Mouse (Mus musculus): Measurements from ENCODE around the gene Cadm4. TPM values are rescaled to one million over a fixed set of nuclear protein-coding genes. Genes with fewer than 3 reads are reported as not detected.

Cadm4 gene
- polyA plus RNA-seq, 1 experiment from 2014 or later: 90.6 TPM

GRCm38 (mm10) chr7:24522805-24523204 lies 41.0 kb downstream of the Cadm4 start:
- WGBS: 59% methylated on average over 5 of the region's 5 CpGs
- Histone ChIP-seq H3K4me2 (no peak overlapping the region), H3K27ac (replicated peaks) (no peak overlapping the region), H3K27me3 (replicated peaks) (no peaks in the 10 kb centered on the region), H3K36me3 (peaks cover 6% of the 10 kb centered on the region; the same call in 1 of the 2 replicates), H3K9ac (replicated peaks) (no peak overlapping the region), H3K9me3 (replicated peaks) (no peaks in the 10 kb centered on the region), H3K4me3 (replicated peaks) (no peak overlapping the region), H3K4me1 (peaks cover 17% of the 10 kb centered on the region)
- ATAC-seq (ENCODE audit: low FRiP score): no peak

GRCm38 (mm10) chr7:24523723-24524122 lies 41.9 kb downstream of the Cadm4 start:
- Histone ChIP-seq H3K4me3 (replicated peaks) (no peak overlapping the region), H3K9ac (replicated peaks) (no peak overlapping the region), H3K4me1 (peaks cover 14% of the 10 kb centered on the region), H3K36me3 (peaks cover under 1% of the 10 kb centered on the region; the same call in 1 of the 2 replicates), H3K27ac (replicated peaks) (no peak overlapping the region), H3K4me2 (no peak overlapping the region), H3K27me3 (replicated peaks) (no peaks in the 10 kb centered on the region), H3K9me3 (replicated peaks) (no peaks in the 10 kb centered on the region)
- WGBS: 89% methylated on average over 6 of the region's 6 CpGs
- ATAC-seq (ENCODE audit: low FRiP score): no peak

GRCm38 (mm10) chr7:24524978-24525377 lies 43.2 kb downstream of the Cadm4 start:
- Histone ChIP-seq H3K9me3 (replicated peaks) (no peaks in the 10 kb centered on the region), H3K4me1 (peaks cover 25% of the 10 kb centered on the region), H3K36me3 (no peaks in the 10 kb centered on the region), H3K4me3 (replicated peaks) (no peak overlapping the region), H3K9ac (replicated peaks) (no peak overlapping the region), H3K27me3 (replicated peaks) (no peaks in the 10 kb centered on the region), H3K27ac (replicated peaks) (no peak overlapping the region), H3K4me2 (no peak overlapping the region)
- ATAC-seq (ENCODE audit: low FRiP score): no peak
- WGBS: 82% methylated on average over 6 of the region's 6 CpGs

- peak overlapping the region; percentile 65 for H3K27ac ChIP-seq (replicated peaks)
- WGBS: 77% methylated on average over 12 of the region's 12 CpGs
Measured at GRCm38 (mm10) chr7:24525686-24526420, 44.0 kb downstream of the Cadm4 start.

GRCm38 (mm10) chr7:24528861-24529260 lies 47.0 kb downstream of the Cadm4 start:
- no peak overlapping the region for H3K4me2 ChIP-seq
- no peaks in the 10 kb centered on the region for H3K9me3 ChIP-seq (replicated peaks)
- peaks cover 51% of the 10 kb centered on the region for H3K4me1 ChIP-seq
- no peaks in the 10 kb centered on the region for H3K27me3 ChIP-seq (replicated peaks)
- no peak overlapping the region for H3K9ac ChIP-seq (replicated peaks)
- 95% methylated on average over 11 of the region's 11 CpGs for WGBS
- no peak overlapping the region for H3K4me3 ChIP-seq (replicated peaks)
- no peak overlapping the region for H3K27ac ChIP-seq (replicated peaks)
- H3K36me3 ChIP-seq: peaks cover 9% of the 10 kb centered on the region; the same call in 1 of the 2 replicates
- ATAC-seq (ENCODE audit: low FRiP score): no peak

More at GRCm38 (mm10) chr7:24525686-24526420, 44.0 kb downstream of the Cadm4 start:
- peaks cover 25% of the 10 kb centered on the region for H3K4me1 ChIP-seq
- peak overlapping the region; percentile 26; the same call in 1 of the 2 replicates for H3K9ac ChIP-seq (replicated peaks)
- no peak overlapping the region for H3K4me3 ChIP-seq (replicated peaks)
- H3K36me3 ChIP-seq: no peaks in the 10 kb centered on the region
- no peak for ATAC-seq (ENCODE audit: low FRiP score)
- no peaks in the 10 kb centered on the region for H3K9me3 ChIP-seq (replicated peaks)
- no peak overlapping the region for H3K4me2 ChIP-seq
- no peaks in the 10 kb centered on the region for H3K27me3 ChIP-seq (replicated peaks)

GRCm38 (mm10) chr7:24529580-24529979 lies 47.8 kb downstream of the Cadm4 start:
- Histone ChIP-seq H3K27me3 (replicated peaks) (no peaks in the 10 kb centered on the region), H3K4me2 (peak overlapping the region; percentile 93), H3K4me1 (peaks cover 58% of the 10 kb centered on the region), H3K36me3 (peaks cover 16% of the 10 kb centered on the region; the same call in 1 of the 2 replicates), H3K9me3 (replicated peaks) (no peaks in the 10 kb centered on the region), H3K9ac (replicated peaks) (peak overlapping the region; percentile 71), H3K4me3 (replicated peaks) (peak overlapping the region; percentile 62), H3K27ac (replicated peaks) (peak overlapping the region; percentile 95)
- ATAC-seq (ENCODE audit: low FRiP score): peak; percentile 2; the same call in 1 of the 2 replicates
- WGBS: 62% methylated on average over 11 of the region's 11 CpGs

- peak; percentile 94 for ATAC-seq (ENCODE audit: low FRiP score)
- Histone ChIP-seq H3K4me1 (peaks cover 64% of the 10 kb centered on the region), H3K4me3 (replicated peaks) (peak within 1 kb of the TSS; percentile 62), H3K27me3 (replicated peaks) (no peaks in the 10 kb centered on the region), H3K36me3 (peaks cover 21% of the 10 kb centered on the region), H3K4me2 (peak within 1 kb of the TSS; percentile 93), H3K9me3 (replicated peaks) (no peaks in the 10 kb centered on the region), H3K27ac (replicated peaks) (peak within 1 kb of the TSS; percentile 95), H3K9ac (replicated peaks) (peak within 1 kb of the TSS; percentile 87)
- under 1% methylated on average over 44 of the region's 44 CpGs for WGBS
Measured at GRCm38 (mm10) chr7:24530062-24530931, 48.5 kb downstream of the Cadm4 start, which contains the start of gene Irgq. Gene Irgq (plus strand): TSS chr7:24530689.

GRCm38 (mm10) chr7:24531211-24531971 lies 49.6 kb downstream of the Cadm4 start:
- ATAC-seq (ENCODE audit: low FRiP score): peak; percentile 43
- H3K4me1 ChIP-seq: peaks cover 58% of the 10 kb centered on the region
- H3K4me2 ChIP-seq: peak overlapping the region; percentile 93
- no peaks in the 10 kb centered on the region for H3K9me3 ChIP-seq (replicated peaks)
- H3K27ac ChIP-seq (replicated peaks): peak overlapping the region; percentile 95
- H3K9ac ChIP-seq (replicated peaks): peak overlapping the region; percentile 87
- under 1% methylated on average over 43 of the region's 43 CpGs for WGBS
- H3K27me3 ChIP-seq (replicated peaks): no peaks in the 10 kb centered on the region
- peak overlapping the region; percentile 62 for H3K4me3 ChIP-seq (replicated peaks)
- peaks cover 29% of the 10 kb centered on the region for H3K36me3 ChIP-seq

- Histone ChIP-seq H3K9me3 (replicated peaks) (no peaks in the 10 kb centered on the region), H3K27ac (replicated peaks) (no peak overlapping the region), H3K4me1 (peaks cover 51% of the 10 kb centered on the region), H3K27me3 (replicated peaks) (no peaks in the 10 kb centered on the region), H3K4me2 (peak overlapping the region; percentile 27; the same call in 1 of the 2 replicates), H3K36me3 (peaks cover 30% of the 10 kb centered on the region), H3K4me3 (replicated peaks) (no peak overlapping the region), H3K9ac (replicated peaks) (no peak overlapping the region)
- WGBS: 67% methylated on average over 28 of the region's 28 CpGs
- ATAC-seq (ENCODE audit: low FRiP score): no peak
Measured at GRCm38 (mm10) chr7:24533031-24533571, 51.3 kb downstream of the Cadm4 start.

- WGBS: 33% methylated on average over 33 of the region's 42 CpGs
- H3K9me3 ChIP-seq (replicated peaks): no peaks in the 10 kb centered on the region
- H3K27ac ChIP-seq (replicated peaks): no peak overlapping the region
- ATAC-seq (ENCODE audit: low FRiP score): no peak
- H3K27me3 ChIP-seq (replicated peaks): no peaks in the 10 kb centered on the region
- no peak overlapping the region for H3K9ac ChIP-seq (replicated peaks)
- peaks cover 30% of the 10 kb centered on the region for H3K36me3 ChIP-seq
- peak overlapping the region; percentile 27 for H3K4me2 ChIP-seq
- H3K4me3 ChIP-seq (replicated peaks): peak overlapping the region; percentile 4; the same call in 1 of the 2 replicates
- H3K4me1 ChIP-seq: peaks cover 51% of the 10 kb centered on the region
Measured at GRCm38 (mm10) chr7:24533806-24534205, 52.0 kb downstream of the Cadm4 start.

GRCm38 (mm10) chr7:24534301-24534700 lies 52.5 kb downstream of the Cadm4 start:
- Histone ChIP-seq H3K4me2 (peak overlapping the region; percentile 27), H3K9me3 (replicated peaks) (no peaks in the 10 kb centered on the region), H3K4me1 (peaks cover 46% of the 10 kb centered on the region), H3K36me3 (peaks cover 30% of the 10 kb centered on the region), H3K4me3 (replicated peaks) (peak overlapping the region; percentile 4; the same call in 1 of the 2 replicates), H3K27me3 (replicated peaks) (no peaks in the 10 kb centered on the region), H3K27ac (replicated peaks) (no peak overlapping the region), H3K9ac (replicated peaks) (no peak overlapping the region)
- 28% methylated on average over 19 of the region's 19 CpGs for WGBS
- ATAC-seq (ENCODE audit: low FRiP score): no peak

All from neural tube, embryonic 15.5 days (tissue).